Mouse (Mus musculus) lung, embryonic 15.5 days (tissue): ENCODE data around the gene Ssu2. TPM values are rescaled to one million over a fixed set of nuclear protein-coding genes. Genes with fewer than 3 reads are reported as not detected.

Experiments used
- ATAC-seq: fragments of 200-750 bp; cut with Nextera tagmentation; 2 replicates; pipeline ENCODE4 v1.8.0; 2017; ENCODE audit warnings: moderate number of reproducible peaks, borderline replicate concordance; ENCODE audit not compliant: low FRiP score, low TSS enrichment; ENCODE audit errors: extremely low read depth
- H3K27ac ChIP-seq: fragments of 300-500 bp; sonication (generic); 2 replicates; pipeline ENCODE4 v1.5.1; 2015; ENCODE audit warnings: moderate library complexity, mild to moderate bottlenecking, inconsistent platforms
- H3K27me3 ChIP-seq: fragments of 300-500 bp; sonication (generic); 2 replicates; pipeline ENCODE4 v1.6.1; 2015; ENCODE audit warnings: inconsistent platforms
- H3K36me3 ChIP-seq: fragments of 300-500 bp; sonication (generic); 2 replicates; pipeline ENCODE4 v1.6.1; 2015; ENCODE audit warnings: inconsistent platforms
- H3K4me1 ChIP-seq: fragments of 300-500 bp; sonication (generic); 2 replicates; pipeline ENCODE4 v1.6.1; 2015; ENCODE audit warnings: inconsistent platforms
- H3K4me2 ChIP-seq: fragments of 300-500 bp; sonication (generic); 2 replicates; pipeline ENCODE4 v1.6.1; 2015; ENCODE audit warnings: inconsistent platforms, mild to moderate bottlenecking, moderate library complexity
- H3K4me3 ChIP-seq: fragments of 300-500 bp; sonication (generic); 2 replicates; pipeline ENCODE4 v1.5.1; 2015; ENCODE audit warnings: mild to moderate bottlenecking, inconsistent platforms
- H3K9ac ChIP-seq: fragments of 300-500 bp; sonication (generic); 2 replicates; pipeline ENCODE4 v1.6.1; 2015; ENCODE audit warnings: inconsistent platforms
- H3K9me3 ChIP-seq: fragments of 300-500 bp; sonication (generic); 2 replicates; pipeline ENCODE4 v1.6.1; 2016; ENCODE audit warnings: inconsistent platforms
- WGBS: fragments of 180-500 bp; shearing (Covaris S2); methylation state at CpG from one replicate; pipeline ENCODE4 v1.1.7; 2015; 5-methylcytosine and 5-hydroxymethylcytosine counted together
- polyA plus RNA-seq: library from polyadenylated mRNA; unstranded; fragments of >200 nt; fragmentation: Nextera tagmentation; extraction: Ambion mirVana; gene quantifications from 2 replicates; pipeline ENCODE4 v1.2.1, GENCODE M21; 2015

The Ssu2 gene
- polyA plus RNA-seq, 1 experiment from 2014 or later = 4.1 TPM

GRCm38 (mm10) chr6:112382990-112383685 lies 4.7 kb downstream of the Ssu2 start:
- Histone ChIP-seq H3K36me3 (no peaks in the 10 kb centered on the region), H3K4me3 (no peak overlapping the region), H3K4me1 (peaks cover 10% of the 10 kb centered on the region; the same call in 1 of the 2 replicates), H3K27ac (peak overlapping the region; percentile 19; the same call in 1 of the 2 replicates), H3K9ac (no peak overlapping the region), H3K27me3 (no peaks in the 10 kb centered on the region), H3K4me2 (no peak overlapping the region), H3K9me3 (no peaks in the 10 kb centered on the region)
- peak; percentile 53; the same call in 1 of the 2 replicates for ATAC-seq
- WGBS = 61% methylated on average over 8 of the region's 8 CpGs

DNA sequence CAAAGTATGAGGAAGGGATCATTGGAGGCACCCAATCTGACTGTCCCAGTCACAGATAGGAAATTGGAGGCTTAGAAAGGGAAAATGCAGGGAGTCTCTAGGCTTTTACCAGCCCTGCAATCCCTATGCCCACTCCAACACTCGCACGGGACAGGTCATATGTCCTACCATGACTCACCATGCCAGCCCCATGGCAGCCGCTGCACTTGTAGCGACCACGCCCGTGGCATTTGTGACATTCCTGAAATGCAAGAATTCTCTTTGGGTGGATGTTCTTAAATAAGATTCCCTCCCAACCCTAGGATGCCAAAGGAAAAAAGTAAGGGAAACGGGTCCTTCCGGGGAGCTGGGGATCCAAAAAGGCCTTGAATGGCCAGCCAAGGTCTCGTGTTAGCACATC lies 8.8 kb downstream of the Ssu2 start:
- no peak for ATAC-seq
- Histone ChIP-seq H3K4me1 (peaks cover 10% of the 10 kb centered on the region; the same call in 1 of the 2 replicates), H3K36me3 (no peaks in the 10 kb centered on the region), H3K9ac (no peak overlapping the region), H3K27ac (no peak overlapping the region), H3K4me3 (no peak overlapping the region), H3K27me3 (0 out of 2 replicates have a peak, but pooled peaks cover 3% of the 10 kb centered on the region), H3K4me2 (no peak overlapping the region), H3K9me3 (no peaks in the 10 kb centered on the region)
- WGBS = 80% methylated on average over 9 of the region's 9 CpGs

DNA sequence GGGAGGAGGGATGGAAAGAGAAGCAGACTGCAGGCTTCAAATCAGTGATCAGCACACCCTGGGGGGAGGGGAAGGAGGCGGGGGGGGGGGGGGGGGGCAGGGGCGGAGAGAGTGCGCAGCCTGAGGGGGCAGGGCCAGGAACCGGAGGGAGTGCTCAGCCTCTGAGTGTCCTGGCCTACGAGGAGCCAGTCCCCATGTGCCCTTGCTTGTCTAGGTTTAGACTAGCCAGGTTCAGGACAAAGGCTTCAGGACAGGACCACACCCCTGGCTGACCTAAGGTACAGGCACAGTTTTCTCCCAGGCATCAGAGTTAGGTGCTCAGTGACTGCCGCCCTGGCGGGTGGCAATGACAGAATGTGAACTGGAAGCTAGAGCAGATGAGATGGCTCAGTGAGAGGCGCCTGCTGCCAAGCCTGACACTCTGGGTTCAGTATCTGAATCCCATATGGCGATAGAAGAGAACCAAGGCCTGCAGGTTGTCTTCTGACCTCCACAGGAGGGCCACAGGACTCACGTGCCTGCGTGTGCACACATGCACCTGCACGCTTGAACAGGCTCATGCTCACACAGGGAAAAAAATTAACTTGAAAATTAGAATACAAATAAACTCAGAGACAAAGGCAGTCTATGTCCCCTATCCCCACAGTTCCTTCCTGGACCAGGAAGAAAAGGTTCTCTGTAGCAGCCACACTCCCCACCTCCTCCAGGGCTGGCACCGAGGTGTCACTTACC lies 12.0 kb downstream of the Ssu2 start:
- Histone ChIP-seq H3K4me2 (no peak overlapping the region), H3K36me3 (no peaks in the 10 kb centered on the region), H3K9ac (no peak overlapping the region), H3K4me3 (no peak overlapping the region), H3K9me3 (no peaks in the 10 kb centered on the region), H3K27me3 (0 out of 2 replicates have a peak, but pooled peaks cover 3% of the 10 kb centered on the region), H3K27ac (no peak overlapping the region), H3K4me1 (no peaks in the 10 kb centered on the region)
- ATAC-seq = no peak
- WGBS = 56% methylated on average over 9 of the region's 13 CpGs

DNA sequence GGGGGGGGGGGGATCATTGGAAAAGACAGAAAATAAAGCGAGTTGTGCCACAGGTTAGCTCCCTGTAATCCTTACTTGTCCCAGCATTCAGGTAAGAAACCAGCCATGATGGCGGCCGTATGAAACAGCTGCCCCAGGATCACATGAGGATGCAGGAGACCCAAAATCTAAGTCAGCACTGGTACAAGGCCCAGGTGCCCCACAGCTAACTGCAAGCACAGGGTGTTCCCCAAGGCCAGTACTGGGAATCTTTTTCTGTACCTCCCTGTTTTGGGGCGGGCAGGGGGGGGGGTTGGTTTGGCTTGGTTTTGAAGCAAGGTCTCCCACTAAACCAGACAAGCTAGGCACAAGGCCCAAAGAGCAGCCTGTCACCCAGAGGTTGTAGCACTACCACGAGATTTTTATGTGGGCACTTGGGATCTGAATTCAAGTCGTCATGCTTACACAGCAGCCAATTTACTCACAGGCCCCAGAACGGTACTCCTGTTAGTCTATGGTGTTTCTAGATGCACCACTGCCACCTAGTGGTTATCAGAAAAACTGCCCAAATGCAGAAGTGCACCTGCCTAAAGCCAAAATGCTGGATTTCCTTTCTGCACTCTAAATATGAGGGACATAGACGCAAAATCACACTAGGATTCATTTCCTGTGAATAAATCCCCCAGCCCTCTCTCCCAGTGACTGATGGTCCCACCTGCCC lies 13.8 kb downstream of the Ssu2 start:
- no peak overlapping the region for H3K4me2 ChIP-seq
- 41% methylated on average over 8 of the region's 8 CpGs for WGBS
- 0 out of 2 replicates have a peak, but pooled peaks cover 3% of the 10 kb centered on the region for H3K27me3 ChIP-seq
- H3K9me3 ChIP-seq = no peaks in the 10 kb centered on the region
- no peak overlapping the region for H3K27ac ChIP-seq
- ATAC-seq = no peak
- H3K36me3 ChIP-seq = no peaks in the 10 kb centered on the region
- H3K4me1 ChIP-seq = no peaks in the 10 kb centered on the region
- no peak overlapping the region for H3K4me3 ChIP-seq
- H3K9ac ChIP-seq = no peak overlapping the region

DNA sequence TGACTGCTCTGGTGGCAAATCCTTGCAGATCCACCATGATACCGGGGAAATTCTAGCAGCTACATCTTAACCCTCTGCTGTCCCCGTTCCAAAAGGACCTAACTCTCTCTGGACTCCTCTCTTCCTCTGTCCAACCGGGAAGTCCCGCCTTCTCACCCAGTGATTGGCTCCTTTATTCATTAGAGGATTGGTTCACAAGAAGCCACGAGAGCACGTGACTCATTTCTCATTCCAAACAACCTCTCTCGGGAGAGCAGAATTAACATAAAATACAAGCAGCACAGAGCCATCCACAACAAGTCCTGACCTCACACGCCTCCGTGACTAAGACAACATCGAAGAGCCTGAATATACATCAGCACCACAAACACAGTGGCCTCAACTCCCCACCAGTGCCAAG lies 22.5 kb downstream of the Ssu2 start:
- no peaks in the 10 kb centered on the region for H3K9me3 ChIP-seq
- H3K27ac ChIP-seq = no peak overlapping the region
- 78% methylated on average over 10 of the region's 10 CpGs for WGBS
- no peaks in the 10 kb centered on the region for H3K27me3 ChIP-seq
- H3K4me1 ChIP-seq = no peaks in the 10 kb centered on the region
- no peaks in the 10 kb centered on the region for H3K36me3 ChIP-seq
- H3K4me2 ChIP-seq = no peak overlapping the region
- ATAC-seq = no peak
- no peak overlapping the region for H3K4me3 ChIP-seq
- H3K9ac ChIP-seq = no peak overlapping the region

DNA sequence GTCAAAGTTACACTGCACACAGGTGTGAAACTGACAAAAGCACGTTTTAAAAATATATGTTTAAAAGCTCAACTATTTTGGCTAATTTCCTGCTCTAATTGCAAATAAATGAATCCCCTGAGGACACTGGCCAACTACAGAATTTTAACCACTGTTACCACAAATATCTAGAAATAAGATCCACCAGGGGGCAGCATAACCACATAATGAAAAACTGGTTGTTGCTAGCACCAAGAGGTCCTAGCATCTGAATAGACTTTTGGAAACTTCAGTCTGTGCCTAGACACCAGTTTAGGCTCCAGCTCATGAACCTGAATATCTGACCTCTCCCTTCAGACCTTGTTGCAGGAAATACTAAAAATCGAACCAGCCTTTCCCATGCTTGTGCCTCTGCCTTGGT lies 23.2 kb downstream of the Ssu2 start:
- no peak for ATAC-seq
- Histone ChIP-seq H3K4me3 (no peak overlapping the region), H3K9me3 (no peaks in the 10 kb centered on the region), H3K27me3 (no peaks in the 10 kb centered on the region), H3K4me1 (no peaks in the 10 kb centered on the region), H3K4me2 (no peak overlapping the region), H3K36me3 (no peaks in the 10 kb centered on the region), H3K27ac (no peak overlapping the region), H3K9ac (no peak overlapping the region)
- WGBS = 37% methylated on average over 2 of the region's 2 CpGs

- ATAC-seq = no peak
- Histone ChIP-seq H3K27ac (no peak overlapping the region), H3K9me3 (no peaks in the 10 kb centered on the region), H3K4me1 (no peaks in the 10 kb centered on the region), H3K4me3 (no peak overlapping the region), H3K4me2 (no peak overlapping the region), H3K9ac (no peak overlapping the region), H3K27me3 (no peaks in the 10 kb centered on the region), H3K36me3 (no peaks in the 10 kb centered on the region)
- 30% methylated on average over 6 of the region's 6 CpGs for WGBS
These were observed 25.4 kb downstream of the Ssu2 start for GRCm38 (mm10) chr6:112362349-112362958.

DNA sequence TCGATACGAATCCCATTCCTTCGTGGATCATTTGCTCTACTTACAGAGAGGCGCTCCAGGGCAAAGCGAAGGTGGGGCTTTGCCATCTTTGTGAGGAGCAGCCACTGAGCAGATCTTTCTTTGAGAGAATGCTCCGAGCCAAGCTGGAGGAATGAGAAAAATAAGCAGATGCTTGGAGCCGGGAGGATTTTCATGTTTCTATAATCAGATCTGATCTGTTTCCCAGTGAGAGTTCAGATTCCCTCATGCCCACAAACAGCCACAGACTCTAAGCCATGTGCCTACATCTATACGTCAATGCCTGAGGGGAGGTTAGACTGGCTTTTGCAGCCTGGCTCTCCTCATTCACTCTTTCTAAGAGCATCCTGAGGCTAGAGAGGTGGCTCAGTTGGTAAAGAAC lies 27.1 kb downstream of the Ssu2 start:
- WGBS = 80% methylated on average over 8 of the region's 8 CpGs
- Histone ChIP-seq H3K9me3 (no peaks in the 10 kb centered on the region), H3K4me3 (no peak overlapping the region), H3K9ac (no peak overlapping the region), H3K27me3 (no peaks in the 10 kb centered on the region), H3K4me2 (no peak overlapping the region), H3K4me1 (no peaks in the 10 kb centered on the region), H3K36me3 (no peaks in the 10 kb centered on the region), H3K27ac (no peak overlapping the region)
- ATAC-seq = no peak

- Histone ChIP-seq H3K27ac (no peak overlapping the region), H3K4me2 (no peak overlapping the region), H3K9ac (no peak overlapping the region), H3K36me3 (no peaks in the 10 kb centered on the region), H3K4me3 (no peak overlapping the region), H3K4me1 (no peaks in the 10 kb centered on the region), H3K9me3 (no peaks in the 10 kb centered on the region), H3K27me3 (no peaks in the 10 kb centered on the region)
- WGBS = 64% methylated on average over 1 of the region's 1 CpGs
- no peak for ATAC-seq
These were observed 28.5 kb downstream of the Ssu2 start for GRCm38 (mm10) chr6:112359341-112359740.

DNA sequence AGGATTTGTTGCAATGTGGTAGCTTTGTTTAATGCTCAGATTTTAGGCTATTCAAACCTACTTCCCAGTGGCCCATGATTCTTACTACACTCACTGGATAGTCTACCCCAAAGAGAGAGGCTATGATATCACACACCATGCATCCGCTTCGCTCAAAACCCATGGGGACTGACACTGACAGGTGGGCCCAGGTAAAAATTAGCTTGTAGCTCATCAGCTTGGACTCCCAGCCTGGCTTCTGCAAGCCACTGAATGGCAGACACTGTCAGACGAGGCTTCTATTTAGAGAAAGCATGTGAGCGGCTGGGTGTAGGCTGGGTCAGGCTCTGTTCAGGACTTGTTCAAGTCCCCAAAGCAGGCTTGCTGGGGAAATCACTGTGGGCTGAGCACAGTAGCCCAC lies 37.4 kb downstream of the Ssu2 start:
- Histone ChIP-seq H3K4me3 (no peak overlapping the region), H3K9ac (no peak overlapping the region), H3K4me2 (no peak overlapping the region), H3K27me3 (no peaks in the 10 kb centered on the region), H3K36me3 (no peaks in the 10 kb centered on the region), H3K27ac (no peak overlapping the region), H3K9me3 (no peaks in the 10 kb centered on the region), H3K4me1 (no peaks in the 10 kb centered on the region)
- ATAC-seq = no peak
- 91% methylated on average over 4 of the region's 4 CpGs for WGBS

DNA sequence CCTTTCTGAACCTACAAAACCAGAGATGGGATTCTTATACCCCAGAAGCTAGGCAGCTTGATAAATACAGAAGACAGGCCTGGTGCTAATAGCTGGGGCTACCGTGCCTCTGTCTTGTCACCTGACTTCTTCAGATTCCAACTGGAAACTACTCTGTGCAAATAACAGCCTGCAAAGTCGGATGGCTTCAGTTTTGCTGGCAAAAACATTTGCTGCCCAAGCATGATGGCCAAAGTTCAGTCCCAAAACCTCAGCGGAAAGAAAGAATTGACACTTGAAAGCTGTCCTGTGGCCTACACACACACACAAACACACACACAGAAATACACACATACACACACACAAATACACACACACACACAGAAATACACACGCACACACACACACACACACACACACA lies 48.8 kb downstream of the Ssu2 start:
- Histone ChIP-seq H3K4me3 (no peak overlapping the region), H3K36me3 (no peaks in the 10 kb centered on the region)
- WGBS = 74% methylated on average over 4 of the region's 4 CpGs

More for the DNA sequence above, 48.8 kb downstream of the Ssu2 start:
- Histone ChIP-seq H3K9me3 (no peaks in the 10 kb centered on the region), H3K4me2 (no peak overlapping the region), H3K27me3 (no peaks in the 10 kb centered on the region), H3K4me1 (no peaks in the 10 kb centered on the region), H3K27ac (no peak overlapping the region), H3K9ac (no peak overlapping the region)
- ATAC-seq = no peak
